Mouse (Mus musculus) forebrain, embryonic 16.5 days (tissue): ENCODE measurements at regions not wholly inside any gene's neighbourhood (a gene's known extent, or its start where the extent isn't known, plus 50 kb on each side); places are given as distances from the start of the nearest gene placed in this dataset.

Experiments
- ATAC-seq: fragments of 200-750 bp; cut with Nextera tagmentation; 2 replicates; pipeline ENCODE4 v1.8.0; 2017; ENCODE audit warnings: mild to moderate bottlenecking, moderate library complexity
- H3K27ac ChIP-seq: fragments of 300-500 bp; sonication (generic); 2 replicates; pipeline ENCODE4 v1.5.1; 2014; ENCODE audit warnings: low read length, control low read depth
- H3K27me3 ChIP-seq: fragments of 300-500 bp; sonication (generic); replicated peaks from 2 replicates; pipeline ENCODE4 v1.6.1; 2014; ENCODE audit warnings: low read length; ENCODE audit not compliant: control insufficient read depth, insufficient read depth
- H3K36me3 ChIP-seq: fragments of 300-500 bp; sonication (generic); 2 replicates; pipeline ENCODE4 v1.6.1; 2014; ENCODE audit not compliant: control insufficient read depth, insufficient read depth
- H3K4me1 ChIP-seq: fragments of 300-500 bp; sonication (generic); replicated peaks from 2 replicates; pipeline ENCODE4 v1.6.1; 2014; ENCODE audit warnings: low read length; ENCODE audit not compliant: control insufficient read depth, insufficient read depth
- H3K4me2 ChIP-seq: fragments of 300-500 bp; sonication (generic); 2 replicates; pipeline ENCODE4 v1.6.1; 2014; ENCODE audit warnings: mild to moderate bottlenecking, low read length, control low read depth
- H3K4me3 ChIP-seq: fragments of 300-500 bp; sonication (generic); replicated peaks from 2 replicates; pipeline ENCODE4 v1.5.1; 2014; ENCODE audit warnings: mild to moderate bottlenecking, low read length, control low read depth
- H3K9ac ChIP-seq: fragments of 300-500 bp; sonication (generic); replicated peaks from 2 replicates; pipeline ENCODE4 v1.6.1; 2014; ENCODE audit warnings: low read depth, low read length, control low read depth
- H3K9me3 ChIP-seq: fragments of 300-500 bp; sonication (generic); 2 replicates; pipeline ENCODE4 v1.6.1; 2016; ENCODE audit warnings: low read length; ENCODE audit not compliant: control insufficient read depth
- WGBS: fragments of 180-500 bp; shearing (Covaris S2); extraction: QIAGEN DNeasy Blood & Tissue Kit; methylation state at CpG from one replicate; pipeline ENCODE4 v1.1.7; 2014; 5-methylcytosine and 5-hydroxymethylcytosine counted together

GRCm38 (mm10) chr7:145031275-145031674, 91.5 kb upstream of the Ccnd1 start:
- H3K4me3 ChIP-seq = peak overlapping the region; percentile 46
- peak; percentile 30 for ATAC-seq
- no peaks in the 10 kb centered on the region for H3K36me3 ChIP-seq
- WGBS = 12% methylated on average over 7 of the region's 7 CpGs
- H3K9me3 ChIP-seq = no peaks in the 10 kb centered on the region
- peaks cover 8% of the 10 kb centered on the region for H3K4me1 ChIP-seq
- peak overlapping the region; percentile 44 for H3K9ac ChIP-seq
- no peaks in the 10 kb centered on the region for H3K27me3 ChIP-seq
- H3K27ac ChIP-seq = no peak overlapping the region
- peak overlapping the region; percentile 90 for H3K4me2 ChIP-seq

- no peak overlapping the region for H3K27ac ChIP-seq
Measured at GRCm38 (mm10) chr7:145030635-145031141, 91.0 kb upstream of the Ccnd1 start.

GRCm38 (mm10) chr7:145029622-145030021, 89.9 kb upstream of the Ccnd1 start:
- H3K27ac ChIP-seq = no peak overlapping the region
- no peak overlapping the region for H3K9ac ChIP-seq
- H3K36me3 ChIP-seq = no peaks in the 10 kb centered on the region
- no peaks in the 10 kb centered on the region for H3K9me3 ChIP-seq
- ATAC-seq = no peak
- no peak overlapping the region for H3K4me3 ChIP-seq
- no peak overlapping the region for H3K4me2 ChIP-seq
- H3K27me3 ChIP-seq = no peaks in the 10 kb centered on the region
- 92% methylated on average over 4 of the region's 4 CpGs for WGBS
- peaks cover 8% of the 10 kb centered on the region for H3K4me1 ChIP-seq

More at GRCm38 (mm10) chr7:145030635-145031141, 91.0 kb upstream of the Ccnd1 start:
- WGBS = 0% methylated on average over 22 of the region's 22 CpGs
- H3K36me3 ChIP-seq = no peaks in the 10 kb centered on the region
- peak; percentile 99 for ATAC-seq
- H3K27me3 ChIP-seq = no peaks in the 10 kb centered on the region
- H3K4me3 ChIP-seq = peak overlapping the region; percentile 46
- peak overlapping the region; percentile 44 for H3K9ac ChIP-seq
- peak overlapping the region; percentile 90 for H3K4me2 ChIP-seq
- H3K4me1 ChIP-seq = peaks cover 8% of the 10 kb centered on the region
- no peaks in the 10 kb centered on the region for H3K9me3 ChIP-seq

- Histone ChIP-seq H3K4me3 (no peak overlapping the region), H3K36me3 (no peaks in the 10 kb centered on the region), H3K4me2 (no peak overlapping the region), H3K9ac (no peak overlapping the region), H3K27me3 (no peaks in the 10 kb centered on the region), H3K4me1 (peaks cover 8% of the 10 kb centered on the region), H3K9me3 (no peaks in the 10 kb centered on the region), H3K27ac (no peak overlapping the region)
- no peak for ATAC-seq
- 43% methylated on average over 4 of the region's 4 CpGs for WGBS
Measured at GRCm38 (mm10) chr7:145029124-145029523, 89.4 kb upstream of the Ccnd1 start.

- no peak for ATAC-seq
- Histone ChIP-seq H3K4me1 (peaks cover 8% of the 10 kb centered on the region), H3K9me3 (no peaks in the 10 kb centered on the region), H3K27me3 (no peaks in the 10 kb centered on the region), H3K9ac (no peak overlapping the region), H3K36me3 (no peaks in the 10 kb centered on the region), H3K4me3 (no peak overlapping the region), H3K4me2 (no peak overlapping the region), H3K27ac (no peak overlapping the region)
- WGBS = 81% methylated on average over 4 of the region's 4 CpGs
Measured at GRCm38 (mm10) chr7:145027061-145027460, 87.3 kb upstream of the Ccnd1 start.

- no peak for ATAC-seq
- no peaks in the 10 kb centered on the region for H3K36me3 ChIP-seq
- H3K27ac ChIP-seq = no peak overlapping the region
- 94% methylated on average over 5 of the region's 5 CpGs for WGBS
- H3K4me1 ChIP-seq = peaks cover 5% of the 10 kb centered on the region
- H3K27me3 ChIP-seq = no peaks in the 10 kb centered on the region
- H3K9me3 ChIP-seq = no peaks in the 10 kb centered on the region
- no peak overlapping the region for H3K4me2 ChIP-seq
- H3K4me3 ChIP-seq = no peak overlapping the region
- no peak overlapping the region for H3K9ac ChIP-seq
Measured at GRCm38 (mm10) chr7:145026014-145026285, 86.2 kb upstream of the Ccnd1 start.

- Histone ChIP-seq H3K4me2 (no peak overlapping the region), H3K4me3 (no peak overlapping the region), H3K9me3 (no peaks in the 10 kb centered on the region), H3K27me3 (no peaks in the 10 kb centered on the region), H3K9ac (no peak overlapping the region), H3K36me3 (no peaks in the 10 kb centered on the region), H3K27ac (no peak overlapping the region), H3K4me1 (peaks cover 1% of the 10 kb centered on the region)
- ATAC-seq = no peak
- WGBS = 73% methylated on average over 6 of the region's 6 CpGs
Measured at GRCm38 (mm10) chr7:145025186-145026013, 85.7 kb upstream of the Ccnd1 start.

GRCm38 (mm10) chr7:145024651-145025050, 84.9 kb upstream of the Ccnd1 start:
- H3K4me1 ChIP-seq = no peaks in the 10 kb centered on the region
- no peak overlapping the region for H3K4me2 ChIP-seq
- 91% methylated on average over 2 of the region's 2 CpGs for WGBS
- no peaks in the 10 kb centered on the region for H3K27me3 ChIP-seq
- no peaks in the 10 kb centered on the region for H3K9me3 ChIP-seq
- H3K9ac ChIP-seq = no peak overlapping the region
- no peaks in the 10 kb centered on the region for H3K36me3 ChIP-seq
- H3K27ac ChIP-seq = no peak overlapping the region
- H3K4me3 ChIP-seq = no peak overlapping the region
- ATAC-seq = no peak

- no peaks in the 10 kb centered on the region for H3K36me3 ChIP-seq
- H3K9ac ChIP-seq = no peak overlapping the region
- H3K27me3 ChIP-seq = no peaks in the 10 kb centered on the region
- no peak overlapping the region for H3K4me2 ChIP-seq
- H3K4me3 ChIP-seq = no peak overlapping the region
- H3K27ac ChIP-seq = no peak overlapping the region
- ATAC-seq = no peak
- H3K9me3 ChIP-seq = no peaks in the 10 kb centered on the region
- WGBS = 75% methylated on average over 2 of the region's 2 CpGs
- H3K4me1 ChIP-seq = peaks cover 4% of the 10 kb centered on the region; the same call in 1 of the 2 replicates
Measured at GRCm38 (mm10) chr7:145019137-145019536, 79.4 kb upstream of the Ccnd1 start.
